Mouse (Mus musculus) G1E-ER4 (cell line): ENCODE results near the gene Zfp771. TPM values are rescaled to one million over a fixed set of nuclear protein-coding genes. Genes with fewer than 3 reads are reported as not detected.

ENCODE experiments used
- GATA1 ChIP-seq: IDR thresholded peaks from one replicate; pipeline ENCODE4 v1.8.0; 2012; ENCODE audit warnings: low read length, inconsistent platforms
- polyA plus RNA-seq: library from polyadenylated mRNA; stranded (reverse); fragments of >175 nt; gene quantifications from 2 replicates; pipeline ENCODE4 v1.2.3, GENCODE M21; 2012

Zfp771 gene
- polyA plus RNA-seq, result 86.6 and 115 TPM in 2 replicates

GRCm38 (mm10) chr7:127243870-127244657 is at the start of gene Zfp771:
Gene Zfp771 (plus strand): TSS chr7:127244274.
- no peak for TF ChIP-seq GATA1

GRCm38 (mm10) chr7:127194633-127195029 is 49.4 kb upstream of the Zfp771 start:
- no peak for TF ChIP-seq GATA1

- TF ChIP-seq GATA1, result no peak
Observed at GRCm38 (mm10) chr7:127195544-127196295, 48.4 kb upstream of the Zfp771 start, which contains the start of gene Cd2bp2. Gene Cd2bp2 (minus strand): TSS chr7:127196050.

GRCm38 (mm10) chr7:127196484-127196883 is 47.6 kb upstream of the Zfp771 start:
- TF ChIP-seq GATA1, result no peak

GRCm38 (mm10) chr7:127206606-127207005 is 37.5 kb upstream of the Zfp771 start:
- TF ChIP-seq GATA1, result no peak

- no peak for TF ChIP-seq GATA1
Observed at GRCm38 (mm10) chr7:127207374-127208294, 36.4 kb upstream of the Zfp771 start.

GRCm38 (mm10) chr7:127208295-127208552 is 35.9 kb upstream of the Zfp771 start, which contains the start of gene Tbc1d10b:
Gene Tbc1d10b (minus strand): TSS chr7:127208468.
- TF ChIP-seq GATA1, result no peak

GRCm38 (mm10) chr7:127208553-127209438 is 35.3 kb upstream of the Zfp771 start, which contains the start of gene Mylpf:
Gene Mylpf (plus strand): TSS chr7:127208890.
- TF ChIP-seq GATA1, result no peak

- TF ChIP-seq GATA1, result no peak
Observed at GRCm38 (mm10) chr7:127209851-127210250, 34.2 kb upstream of the Zfp771 start.

- no peak for TF ChIP-seq GATA1
Observed at GRCm38 (mm10) chr7:127210266-127210665, 33.8 kb upstream of the Zfp771 start.

GRCm38 (mm10) chr7:127211014-127211745 is 32.9 kb upstream of the Zfp771 start:
- no peak for TF ChIP-seq GATA1

- TF ChIP-seq GATA1, result no peak
Observed at GRCm38 (mm10) chr7:127212432-127213250, 31.4 kb upstream of the Zfp771 start.

GRCm38 (mm10) chr7:127213485-127213884 is 30.6 kb upstream of the Zfp771 start:
- no peak for TF ChIP-seq GATA1
